Mouse (Mus musculus): Measurements from ENCODE around the gene Bcap29. TPM values are rescaled to one million over a fixed set of nuclear protein-coding genes. Genes with fewer than 3 reads are reported as not detected.
"Not testable (repeated sequence)": the region's sequence is repeated elsewhere in the genome, so short reads cannot be mapped to it uniquely, and the experiment has no call there.

The Bcap29 gene
- polyA plus RNA-seq, 1 experiment = 8.4 TPM

- no peaks in the 10 kb centered on the region for H3K36me3 ChIP-seq (replicated peaks; ENCODE audit: low read length)
- TF ChIP-seq FLI1 (IDR thresholded peaks at IDR 0.05; ENCODE audit: low read length) (no peak), GATA1 (IDR thresholded peaks at IDR 0.05; ENCODE audit: borderline replicate concordance, low read length) (no peak)
- no peaks in the 10 kb centered on the region for H3K4me1 ChIP-seq
- H3K27me3 ChIP-seq (replicated peaks) = peaks cover 8% of the 10 kb centered on the region
- H3K4me3 ChIP-seq (replicated peaks) = no peak overlapping the region
- peaks cover 9% of the 10 kb centered on the region for H3K9me3 ChIP-seq
Observed at GRCm38 (mm10) chr12:31581319-31581810, 53.1 kb downstream of the Bcap29 start.

GRCm38 (mm10) chr12:31580634-31581318, 53.7 kb downstream of the Bcap29 start:
- no peak overlapping the region for H3K4me3 ChIP-seq (replicated peaks)
- peaks cover 9% of the 10 kb centered on the region for H3K9me3 ChIP-seq
- TF ChIP-seq FLI1 (IDR thresholded peaks at IDR 0.05; ENCODE audit: low read length) (no peak), GATA1 (IDR thresholded peaks at IDR 0.05; ENCODE audit: borderline replicate concordance, low read length) (no peak)
- H3K4me1 ChIP-seq = no peaks in the 10 kb centered on the region
- H3K27me3 ChIP-seq (replicated peaks) = peaks cover 5% of the 10 kb centered on the region
- no peaks in the 10 kb centered on the region for H3K36me3 ChIP-seq (replicated peaks; ENCODE audit: low read length)

- peaks cover 5% of the 10 kb centered on the region for H3K27me3 ChIP-seq (replicated peaks)
- peaks cover 17% of the 10 kb centered on the region for H3K9me3 ChIP-seq
- H3K4me1 ChIP-seq = no peaks in the 10 kb centered on the region
- TF ChIP-seq GATA1 (IDR thresholded peaks at IDR 0.05; ENCODE audit: borderline replicate concordance, low read length) (no peak), FLI1 (IDR thresholded peaks at IDR 0.05; ENCODE audit: low read length) (no peak)
- no peak overlapping the region for H3K4me3 ChIP-seq (replicated peaks)
- no peaks in the 10 kb centered on the region for H3K36me3 ChIP-seq (replicated peaks; ENCODE audit: low read length)
Observed at GRCm38 (mm10) chr12:31578691-31579476, 55.6 kb downstream of the Bcap29 start.

GRCm38 (mm10) chr12:31574506-31574905, 60.0 kb downstream of the Bcap29 start:
- Histone ChIP-seq H3K9me3 (peaks cover 23% of the 10 kb centered on the region), H3K4me1 (no peaks in the 10 kb centered on the region), H3K36me3 (replicated peaks; ENCODE audit: low read length) (no peaks in the 10 kb centered on the region), H3K27me3 (replicated peaks) (peaks cover 5% of the 10 kb centered on the region), H3K4me3 (replicated peaks) (no peak overlapping the region)
- no peak for TF ChIP-seq FLI1 (IDR thresholded peaks at IDR 0.05; ENCODE audit: low read length)
- TF ChIP-seq GATA1 (IDR thresholded peaks at IDR 0.05; ENCODE audit: borderline replicate concordance, low read length) = no peak

- Histone ChIP-seq H3K4me3 (replicated peaks) (no peak overlapping the region), H3K27me3 (replicated peaks) (peaks cover 7% of the 10 kb centered on the region), H3K9me3 (peaks cover 13% of the 10 kb centered on the region), H3K4me1 (no peaks in the 10 kb centered on the region), H3K36me3 (replicated peaks; ENCODE audit: low read length) (no peaks in the 10 kb centered on the region)
- no peak for TF ChIP-seq FLI1 (IDR thresholded peaks at IDR 0.05; ENCODE audit: low read length)
- TF ChIP-seq GATA1 (IDR thresholded peaks at IDR 0.05; ENCODE audit: borderline replicate concordance, low read length) = no peak
Observed at GRCm38 (mm10) chr12:31569784-31570183, 64.7 kb downstream of the Bcap29 start.

- Histone ChIP-seq H3K27me3 (replicated peaks) (peaks cover 7% of the 10 kb centered on the region), H3K4me3 (replicated peaks) (no peak overlapping the region), H3K4me1 (no peaks in the 10 kb centered on the region), H3K36me3 (replicated peaks; ENCODE audit: low read length) (no peaks in the 10 kb centered on the region), H3K9me3 (peaks cover 5% of the 10 kb centered on the region)
- TF ChIP-seq GATA1 (IDR thresholded peaks at IDR 0.05; ENCODE audit: borderline replicate concordance, low read length) (no peak), FLI1 (IDR thresholded peaks at IDR 0.05; ENCODE audit: low read length) (no peak)
Observed at GRCm38 (mm10) chr12:31568661-31569060, 65.8 kb downstream of the Bcap29 start.

- H3K4me3 ChIP-seq (replicated peaks); H3K27me3 ChIP-seq (replicated peaks); H3K4me1 ChIP-seq; H3K9me3 ChIP-seq; H3K36me3 ChIP-seq (replicated peaks; ENCODE audit: low read length): not testable (repeated sequence)
Observed at GRCm38 (mm10) chr12:31567535-31567934, 66.9 kb downstream of the Bcap29 start.

- TF ChIP-seq FLI1 (IDR thresholded peaks at IDR 0.05; ENCODE audit: low read length) (no peak), GATA1 (IDR thresholded peaks at IDR 0.05; ENCODE audit: borderline replicate concordance, low read length) (no peak)
- no peaks in the 10 kb centered on the region for H3K9me3 ChIP-seq
- H3K4me3 ChIP-seq (replicated peaks) = no peak overlapping the region
- peaks cover 12% of the 10 kb centered on the region for H3K4me1 ChIP-seq
- no peaks in the 10 kb centered on the region for H3K36me3 ChIP-seq (replicated peaks; ENCODE audit: low read length)
- H3K27me3 ChIP-seq (replicated peaks) = peaks cover 55% of the 10 kb centered on the region
Observed at GRCm38 (mm10) chr12:31560712-31561111, 73.7 kb downstream of the Bcap29 start.

GRCm38 (mm10) chr12:31560002-31560401, 74.5 kb downstream of the Bcap29 start:
- Histone ChIP-seq H3K9me3 (no peaks in the 10 kb centered on the region), H3K27me3 (replicated peaks) (peaks cover 57% of the 10 kb centered on the region), H3K4me1 (peaks cover 12% of the 10 kb centered on the region), H3K36me3 (replicated peaks; ENCODE audit: low read length) (no peaks in the 10 kb centered on the region), H3K4me3 (replicated peaks) (no peak overlapping the region)
- TF ChIP-seq FLI1 (IDR thresholded peaks at IDR 0.05; ENCODE audit: low read length) (no peak), GATA1 (IDR thresholded peaks at IDR 0.05; ENCODE audit: borderline replicate concordance, low read length) (no peak)

- Histone ChIP-seq H3K4me1 (peaks cover 17% of the 10 kb centered on the region), H3K4me3 (replicated peaks) (no peak overlapping the region), H3K36me3 (replicated peaks; ENCODE audit: low read length) (no peaks in the 10 kb centered on the region), H3K9me3 (no peaks in the 10 kb centered on the region), H3K27me3 (replicated peaks) (peaks cover 47% of the 10 kb centered on the region)
- TF ChIP-seq FLI1 (IDR thresholded peaks at IDR 0.05; ENCODE audit: low read length) (no peak), GATA1 (IDR thresholded peaks at IDR 0.05; ENCODE audit: borderline replicate concordance, low read length) (no peak)
Observed at GRCm38 (mm10) chr12:31554371-31554770, 80.1 kb downstream of the Bcap29 start.
